Mouse (Mus musculus) frontal cortex, adult (tissue): Measurements from ENCODE around the gene Baiap2.
A peak's percentile ranks its signal among the peaks of the same experiment; 100 is the strongest.

Experiments
- ATAC-seq: cut with Nextera tagmentation; 2 replicates; pipeline ENCODE4 v1.9.2; 2017; ENCODE audit warnings: mild to moderate bottlenecking, moderate library complexity, mixed read lengths; ENCODE audit not compliant: low TSS enrichment

The Baiap2 gene

DNA sequence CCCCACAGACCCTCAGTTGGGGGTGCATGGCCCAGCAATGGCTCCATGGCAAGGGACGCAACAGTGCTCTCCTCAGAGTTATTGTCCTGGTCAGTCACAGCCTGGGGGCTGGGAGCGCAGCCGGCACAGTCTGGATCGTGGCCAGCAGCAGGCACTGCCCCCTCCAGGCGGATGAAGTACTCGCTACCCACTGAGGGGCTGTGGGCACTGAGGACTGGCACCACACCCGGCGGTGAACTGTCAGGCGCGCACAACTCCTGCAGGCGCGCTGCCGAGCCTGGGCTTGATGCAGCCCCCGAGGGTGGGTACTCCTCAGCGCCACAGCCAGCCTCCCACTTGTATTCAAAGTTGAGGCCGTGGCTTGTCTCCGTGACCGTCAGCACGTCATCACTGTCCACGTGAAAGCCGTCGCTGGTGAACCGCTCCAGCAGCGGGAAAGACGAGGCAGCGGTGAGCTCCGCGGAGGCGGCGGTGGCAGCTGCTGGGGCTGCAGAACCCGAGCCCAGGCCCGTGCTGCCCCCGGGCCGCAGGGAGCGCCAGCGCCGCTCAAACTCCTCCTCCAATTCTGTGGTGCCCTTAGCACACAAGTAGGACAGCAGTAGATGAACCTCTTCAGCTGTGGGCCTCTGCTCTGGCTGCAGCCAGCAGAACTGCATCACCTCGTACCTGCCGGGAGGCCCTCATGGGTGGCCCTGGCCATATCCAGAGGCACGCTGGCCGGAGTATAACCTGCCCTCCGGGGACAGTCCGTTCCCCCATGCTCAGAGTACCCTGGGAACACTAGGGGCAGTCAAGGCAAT lies 69.4 kb downstream of the Baiap2 start:
- ATAC-seq = no peak

DNA sequence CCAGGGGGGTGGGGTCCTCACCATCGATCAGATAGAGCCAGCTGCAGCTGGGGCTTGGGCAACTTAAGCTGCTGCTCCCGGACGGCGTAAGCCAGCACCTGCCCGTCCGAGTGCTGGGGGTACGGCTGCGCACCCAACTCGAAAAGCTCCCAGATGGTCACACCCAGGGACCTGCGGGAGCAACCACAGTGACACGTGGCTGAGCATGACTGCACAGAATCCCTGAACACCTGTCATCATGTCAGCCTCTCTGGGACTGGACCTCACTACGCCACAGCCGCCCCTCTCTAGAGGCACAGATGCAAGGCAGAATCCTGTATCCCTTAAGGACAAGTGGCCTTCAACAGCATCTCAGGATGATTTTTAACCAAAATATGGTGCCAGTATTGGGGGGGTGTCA lies 70.1 kb downstream of the Baiap2 start:
- ATAC-seq = no peak

DNA sequence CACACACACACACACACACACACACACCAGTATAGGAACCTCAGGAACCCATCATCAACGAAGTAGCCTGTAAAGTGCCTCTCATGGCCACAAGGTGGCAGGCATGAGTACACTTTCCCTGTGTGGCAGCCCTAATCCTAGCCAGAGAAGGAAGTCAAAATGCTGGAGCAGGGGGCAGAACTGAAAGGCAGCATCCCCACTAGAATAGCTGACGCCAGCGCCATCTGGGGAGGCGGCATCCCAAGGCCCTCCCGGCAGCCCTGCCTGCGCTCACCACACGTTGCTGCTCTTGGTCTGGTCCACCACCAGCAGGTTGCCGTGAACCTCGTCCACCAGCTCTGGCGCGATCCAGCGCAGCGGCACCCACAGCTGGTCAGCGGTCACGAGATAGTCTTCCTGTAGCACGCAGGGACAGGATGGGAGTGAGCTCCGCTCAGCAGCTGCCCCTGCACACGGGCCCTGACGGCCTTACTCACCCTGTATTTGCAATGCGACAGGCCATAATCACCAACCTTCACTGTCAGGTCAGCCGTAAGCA lies 70.7 kb downstream of the Baiap2 start:
- peak; percentile 45 for ATAC-seq

DNA sequence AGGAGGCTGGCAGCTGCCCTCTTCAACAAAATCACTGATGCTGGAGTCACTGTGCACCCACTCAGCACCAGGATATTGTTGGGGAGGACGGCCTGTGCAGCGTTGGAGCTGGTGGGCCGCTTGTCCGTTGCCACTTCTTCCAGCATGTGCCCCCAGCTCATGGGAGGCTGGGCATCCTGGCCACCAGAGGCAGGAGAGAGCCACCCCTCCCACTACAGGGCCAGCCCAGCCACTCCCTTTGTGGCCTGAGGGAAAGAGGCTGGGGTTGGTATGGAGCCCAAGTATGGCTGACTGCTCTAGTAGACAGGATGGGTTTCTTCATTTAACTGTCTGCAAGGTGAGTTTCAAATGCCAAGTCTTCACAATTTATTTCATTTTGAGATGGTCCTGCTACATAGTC lies 72.2 kb downstream of the Baiap2 start:
- no peak for ATAC-seq

DNA sequence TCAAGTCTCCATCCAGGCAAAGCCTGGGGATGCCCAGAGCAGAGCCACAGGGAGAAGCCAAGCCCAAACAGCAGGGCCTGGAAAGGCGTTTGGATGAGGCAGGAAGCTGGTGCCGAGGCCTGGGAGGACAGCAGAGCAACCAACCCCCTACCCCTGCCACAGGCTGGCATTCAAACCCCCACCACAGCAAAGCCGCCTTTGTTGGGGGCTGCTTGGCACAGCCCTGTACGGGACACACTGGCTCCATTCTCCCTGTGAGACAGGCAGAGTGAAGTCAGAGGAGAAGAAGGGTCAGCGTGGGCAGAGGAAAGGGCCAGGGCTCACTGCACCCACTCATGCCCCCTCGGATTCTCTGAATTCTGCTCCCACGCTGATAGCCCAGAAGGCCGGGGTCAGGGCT lies 74.4 kb downstream of the Baiap2 start:
- 0 out of 2 replicates have a peak, but pooled peaks have one; percentile 17 for ATAC-seq

DNA sequence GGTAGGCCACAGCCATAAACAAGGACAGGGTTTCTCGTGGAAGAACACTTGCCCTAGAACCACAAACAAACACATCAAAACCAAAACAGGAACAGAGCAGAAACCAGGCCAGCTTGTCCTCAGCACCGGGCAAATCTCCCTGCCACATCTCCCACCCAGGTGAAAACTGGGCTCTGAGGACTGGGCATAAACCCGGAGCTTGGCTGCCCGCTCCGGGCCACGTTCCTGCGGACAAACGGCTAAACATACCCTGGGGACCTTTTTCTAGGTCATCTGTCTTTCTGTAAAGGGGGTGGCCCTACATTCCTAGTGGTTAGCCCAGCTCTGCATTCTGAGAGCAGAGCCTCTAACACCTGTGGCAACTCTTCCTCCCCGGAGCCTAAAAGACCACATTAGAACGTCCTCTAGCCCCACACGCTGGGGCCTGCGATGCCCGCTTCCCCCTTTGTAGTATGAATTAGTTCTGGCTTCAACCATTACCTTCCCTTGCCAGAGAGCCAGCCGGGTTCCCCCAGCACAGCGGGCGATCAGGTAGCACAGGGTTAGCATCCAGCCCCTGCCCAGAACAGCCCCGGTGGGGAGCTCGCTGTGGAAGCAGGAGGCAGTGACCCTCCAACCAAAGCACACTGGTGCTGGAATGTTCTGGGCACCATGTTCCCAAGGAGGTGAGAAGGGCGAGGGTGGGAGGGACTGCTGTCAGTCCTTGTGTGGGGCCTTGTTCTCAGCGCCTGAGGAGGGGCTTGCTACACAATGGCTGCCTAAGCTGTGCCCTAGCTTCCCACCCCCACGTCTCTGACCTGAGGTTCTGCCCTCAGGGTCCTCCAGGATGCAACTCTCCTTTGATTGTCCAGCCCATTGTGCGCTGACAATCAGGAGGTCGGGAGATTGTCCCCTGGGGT lies 77.2 kb downstream of the Baiap2 start:
- no peak for ATAC-seq

DNA sequence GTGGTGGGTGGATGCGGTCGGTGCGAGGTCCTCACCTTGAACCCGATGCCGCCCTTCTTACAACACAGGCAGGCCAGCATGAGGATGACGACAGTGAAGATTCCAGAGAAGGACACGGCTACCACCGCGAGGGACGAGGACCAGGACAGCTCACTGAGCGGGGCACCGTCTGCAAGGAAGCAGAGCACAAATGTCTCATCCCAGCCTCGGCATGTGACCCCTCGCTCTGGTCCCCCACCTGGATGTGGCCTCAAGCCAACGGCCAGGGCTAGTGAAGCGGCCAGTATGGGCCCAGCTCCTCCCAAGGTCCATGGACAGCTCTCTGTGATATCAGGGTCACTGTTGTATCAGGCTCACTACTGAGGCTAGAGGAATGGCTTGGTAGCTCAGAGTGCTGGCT lies 78.8 kb downstream of the Baiap2 start:
- ATAC-seq = no peak

DNA sequence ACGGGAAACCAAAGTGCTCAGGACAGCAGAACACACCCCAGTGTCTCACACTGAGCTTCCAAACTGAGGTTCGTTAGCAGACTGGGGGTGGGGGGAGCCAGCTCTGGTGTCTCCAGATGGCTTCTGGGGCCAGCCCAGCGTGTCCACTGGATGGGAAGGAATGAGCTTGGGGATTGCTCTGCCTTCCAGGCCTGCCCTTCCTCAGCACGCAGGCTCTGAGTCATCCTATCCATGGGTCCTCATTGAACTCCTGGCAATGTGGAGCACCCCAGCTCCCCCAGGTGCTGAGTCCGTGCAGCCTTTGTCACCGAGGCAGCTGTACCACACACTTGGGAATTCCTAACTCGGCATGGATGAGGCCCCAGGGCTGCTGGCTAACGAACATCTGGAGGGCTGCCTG lies 79.7 kb downstream of the Baiap2 start:
- ATAC-seq = 0 out of 2 replicates have a peak, but pooled peaks have one; percentile 20

DNA sequence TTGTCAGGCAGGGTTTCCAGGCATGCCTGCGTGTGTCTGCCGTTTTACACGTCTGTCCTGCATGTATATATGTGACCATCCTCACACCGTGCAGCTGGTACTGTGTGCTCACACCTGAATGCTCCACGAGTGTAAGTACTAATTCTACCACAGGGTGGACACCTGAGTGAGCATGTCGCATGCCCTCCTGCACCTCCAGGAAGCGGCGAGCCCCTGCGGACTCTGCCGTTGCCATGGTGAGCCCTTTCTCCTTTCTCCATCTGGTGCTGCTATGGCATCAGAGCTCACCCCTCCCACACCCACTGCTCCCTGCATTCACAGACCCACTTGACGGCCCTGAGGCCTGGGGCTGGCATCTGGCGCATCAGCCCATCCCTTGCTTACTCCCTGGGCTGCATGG lies 80.3 kb downstream of the Baiap2 start:
- ATAC-seq = peak; percentile 22; the same call in 1 of the 2 replicates

DNA sequence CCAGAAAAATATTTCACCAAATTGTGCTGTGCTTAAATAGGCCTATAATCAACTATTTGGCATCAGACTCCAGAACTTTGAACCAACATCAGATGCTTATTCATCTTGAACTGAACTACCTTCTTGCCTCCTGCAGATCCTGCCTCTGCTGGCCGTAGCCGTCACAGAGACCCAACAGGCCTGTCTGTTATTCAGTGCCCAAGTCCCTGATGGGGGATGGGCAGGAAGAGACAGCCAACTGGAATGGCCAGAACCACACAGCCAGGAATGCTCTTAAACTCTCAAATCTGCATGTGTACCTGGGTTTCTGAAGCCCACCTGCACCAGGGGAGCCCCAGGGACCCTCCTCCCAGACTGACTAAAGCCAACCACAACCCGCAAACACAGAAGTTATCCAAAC lies 84.4 kb downstream of the Baiap2 start:
- ATAC-seq = no peak

DNA sequence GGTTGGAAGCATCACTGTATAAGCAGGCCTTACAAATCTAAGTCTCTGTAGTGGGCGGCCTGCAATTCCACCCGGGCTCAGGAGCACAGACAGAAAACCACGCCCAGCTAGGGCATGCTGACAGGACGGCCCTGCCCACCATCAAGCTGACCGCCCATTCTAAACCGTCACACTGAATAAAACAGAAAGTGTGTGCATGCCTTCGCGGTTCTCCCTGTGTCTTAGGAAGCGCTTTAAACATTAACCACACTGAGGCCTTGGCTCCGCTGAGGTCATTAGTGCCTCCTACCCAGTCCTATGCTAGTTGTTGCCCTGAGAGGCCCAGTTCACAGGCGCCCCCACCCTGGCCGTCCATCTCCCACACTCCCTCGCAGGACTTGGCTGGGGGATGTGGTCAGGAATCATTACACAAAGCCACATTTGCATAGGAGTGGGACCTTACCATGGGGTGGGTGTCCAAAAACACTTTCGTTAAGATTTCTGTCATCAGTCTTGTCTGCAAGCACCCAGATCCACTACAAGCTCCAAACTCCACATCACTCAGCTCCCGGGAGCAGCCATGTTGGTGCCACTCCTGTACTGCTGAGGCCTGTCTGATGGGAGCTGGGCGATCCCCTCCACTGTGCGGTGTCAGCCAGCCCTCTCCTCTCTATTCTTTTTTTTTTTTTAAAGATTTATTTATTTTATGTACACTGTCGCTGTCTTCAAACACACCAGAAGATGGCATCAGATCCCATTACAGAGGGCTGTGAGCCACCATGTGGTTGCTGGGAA lies 85.9 kb downstream of the Baiap2 start:
- no peak for ATAC-seq

DNA sequence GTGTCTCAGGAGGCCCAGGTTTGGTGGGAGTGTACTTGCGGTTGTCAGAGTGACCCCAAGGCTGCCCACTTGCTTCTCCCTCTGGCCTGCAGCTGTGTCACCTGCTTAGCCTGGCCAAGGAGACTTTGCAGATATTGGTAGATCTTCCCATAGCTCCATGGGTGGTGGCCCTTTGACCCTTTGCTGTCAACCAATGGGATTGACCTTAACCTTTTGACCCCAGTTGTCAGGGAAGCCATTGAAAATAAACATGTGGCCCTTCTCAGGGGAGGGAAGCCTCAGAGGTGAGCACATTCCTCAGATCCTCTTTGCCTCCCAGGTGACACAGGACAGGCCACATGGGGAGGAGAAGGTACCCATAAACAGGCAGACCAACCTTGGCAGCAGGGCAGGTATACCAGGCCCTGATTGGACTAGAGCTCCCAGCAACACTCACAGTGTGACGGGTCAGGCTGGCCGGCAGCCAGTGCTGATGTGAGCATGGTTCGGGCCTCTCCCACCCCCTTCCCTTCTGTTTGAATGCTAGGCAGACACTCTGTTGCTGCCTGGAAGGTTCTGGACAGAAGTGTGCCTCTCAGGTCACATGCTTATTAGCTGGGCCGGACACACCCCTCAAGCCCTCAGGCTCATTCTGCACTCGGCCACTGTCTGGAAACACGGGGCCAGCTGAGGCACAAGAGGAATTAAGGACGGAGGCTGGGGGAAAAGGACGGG lies 87.0 kb downstream of the Baiap2 start:
- no peak for ATAC-seq

DNA sequence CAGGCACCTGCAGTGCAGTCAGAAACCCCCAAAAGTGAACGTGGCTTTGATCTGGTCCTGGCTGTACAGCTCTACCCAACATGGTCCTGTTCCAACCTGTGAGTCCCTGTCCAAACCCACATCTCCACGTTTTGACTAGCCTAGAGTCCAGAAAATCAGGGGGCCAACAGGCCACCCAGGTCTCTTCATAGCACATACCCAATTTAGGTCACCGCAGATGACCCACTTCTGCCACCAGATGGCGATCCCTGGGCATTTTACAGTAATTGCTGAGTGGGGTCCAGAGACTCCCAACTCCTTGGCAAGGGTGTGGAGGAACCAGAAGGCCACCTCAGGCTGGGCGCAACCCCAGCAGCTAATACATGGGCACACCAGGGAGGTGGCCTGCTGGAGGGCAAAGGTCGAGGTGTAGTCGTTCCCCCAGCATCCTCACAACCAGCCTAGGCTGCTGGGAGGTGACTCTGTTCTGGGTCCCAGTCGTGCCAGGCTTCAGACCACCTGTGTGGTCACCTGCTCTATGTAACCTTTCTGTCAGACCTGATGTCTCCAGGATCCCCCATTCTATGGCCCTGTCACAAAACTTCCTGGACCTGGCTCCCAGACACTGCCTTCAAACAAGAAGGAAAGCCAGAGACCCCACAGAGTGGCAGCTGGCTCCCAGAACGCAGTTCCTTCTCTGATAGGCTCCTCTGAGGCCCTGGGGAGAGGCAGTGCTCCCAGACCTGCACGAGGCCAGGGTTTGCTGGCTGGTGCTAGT lies 87.8 kb downstream of the Baiap2 start:
- ATAC-seq = no peak

DNA sequence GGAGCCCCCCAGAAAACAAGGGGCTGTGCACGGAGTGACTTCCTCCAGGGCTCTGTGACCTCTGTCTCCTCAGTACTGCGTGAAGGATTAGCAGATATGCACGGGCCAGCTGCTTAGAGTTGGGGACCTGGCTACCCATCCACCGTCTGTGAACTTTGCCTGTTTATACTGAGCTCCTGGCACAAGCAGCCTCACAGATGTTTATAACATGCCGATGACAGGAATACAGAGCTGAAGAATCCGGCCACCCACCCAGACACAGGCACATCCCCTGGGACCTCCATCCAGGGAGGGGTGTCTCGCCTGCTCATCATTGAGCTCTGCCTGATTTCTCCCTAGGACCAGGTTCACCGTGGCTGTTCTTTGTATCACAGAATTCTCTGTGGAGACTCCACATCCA lies 89.5 kb downstream of the Baiap2 start:
- no peak for ATAC-seq

DNA sequence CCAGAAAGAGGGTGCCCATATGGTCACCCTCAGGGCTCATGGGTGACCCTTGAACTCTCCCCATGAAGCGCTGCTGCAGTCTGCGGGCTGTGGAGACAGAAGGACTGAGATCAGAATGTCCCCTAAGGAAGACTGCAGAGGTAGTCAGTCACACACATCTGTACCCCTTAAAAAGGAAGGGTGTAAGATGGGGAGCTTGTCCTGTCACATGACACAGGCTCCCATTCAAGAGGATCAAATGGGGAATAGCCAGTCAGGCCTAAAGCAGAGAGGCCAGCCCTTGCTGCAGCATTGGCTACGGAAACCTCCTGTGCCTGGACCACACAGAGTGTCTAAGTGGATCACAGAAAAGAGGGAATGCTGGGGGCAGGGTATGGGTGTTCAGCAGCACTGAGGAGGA lies 90.9 kb downstream of the Baiap2 start:
- no peak for ATAC-seq

DNA sequence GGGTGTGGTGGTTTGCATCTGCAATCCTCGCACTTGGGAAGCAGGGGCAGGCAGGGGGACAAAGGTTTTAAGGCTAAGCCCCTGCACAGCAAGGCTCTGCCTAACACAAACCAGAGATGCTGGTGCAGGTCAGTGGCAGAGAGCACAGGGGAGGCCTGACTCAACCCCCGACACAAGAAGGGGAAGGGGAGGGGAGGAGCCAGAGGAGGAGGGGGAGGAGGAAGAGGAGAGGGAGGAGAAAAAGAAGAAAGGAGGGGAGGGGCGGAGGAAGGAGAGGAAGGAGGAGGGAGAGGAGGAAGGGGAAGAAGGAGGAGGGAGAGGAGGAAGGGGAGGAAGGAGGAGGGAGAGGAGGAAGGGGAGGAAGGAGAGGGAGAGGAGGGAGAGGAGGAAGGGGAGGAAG lies 91.7 kb downstream of the Baiap2 start:
- no peak for ATAC-seq

DNA sequence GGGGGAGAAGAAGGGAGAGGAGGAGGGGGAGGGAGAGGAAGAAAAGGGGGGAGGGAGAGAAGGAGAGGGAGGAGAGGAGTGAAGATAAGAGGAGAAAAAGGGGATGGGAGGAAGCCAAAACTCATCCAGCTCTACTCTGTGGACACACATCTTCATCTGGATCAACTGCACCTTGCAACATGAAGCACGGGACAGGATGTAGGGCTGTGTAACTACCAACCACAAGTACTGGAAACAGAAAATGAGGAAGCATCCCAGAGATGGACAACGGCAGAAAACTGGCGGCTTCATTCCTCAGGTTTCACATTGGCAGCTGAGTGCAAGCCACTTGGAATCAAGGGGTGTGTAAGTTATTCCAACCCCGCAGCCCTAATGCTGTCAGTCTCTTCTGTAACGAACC lies 92.2 kb downstream of the Baiap2 start:
- no peak for ATAC-seq

DNA sequence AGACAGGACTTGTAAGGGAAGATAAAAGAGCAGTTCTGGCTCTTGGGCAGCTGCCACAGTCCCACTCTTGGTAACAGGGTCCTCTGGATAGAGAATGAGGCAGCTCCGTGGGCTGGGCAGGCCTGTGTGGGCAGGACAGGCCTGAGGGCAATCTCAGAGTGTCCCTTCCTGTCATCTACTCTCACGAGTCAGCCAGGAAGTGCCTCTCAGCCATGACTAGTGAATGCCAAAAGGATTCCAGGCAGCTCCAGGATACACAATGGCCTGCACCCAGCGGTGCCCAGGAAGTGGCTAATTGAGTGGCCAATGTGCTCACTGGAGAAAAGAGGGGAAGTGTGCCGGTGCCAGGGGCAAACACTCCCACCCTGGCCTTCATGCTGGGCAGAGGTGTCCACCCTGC lies 97.0 kb downstream of the Baiap2 start:
- no peak for ATAC-seq

DNA sequence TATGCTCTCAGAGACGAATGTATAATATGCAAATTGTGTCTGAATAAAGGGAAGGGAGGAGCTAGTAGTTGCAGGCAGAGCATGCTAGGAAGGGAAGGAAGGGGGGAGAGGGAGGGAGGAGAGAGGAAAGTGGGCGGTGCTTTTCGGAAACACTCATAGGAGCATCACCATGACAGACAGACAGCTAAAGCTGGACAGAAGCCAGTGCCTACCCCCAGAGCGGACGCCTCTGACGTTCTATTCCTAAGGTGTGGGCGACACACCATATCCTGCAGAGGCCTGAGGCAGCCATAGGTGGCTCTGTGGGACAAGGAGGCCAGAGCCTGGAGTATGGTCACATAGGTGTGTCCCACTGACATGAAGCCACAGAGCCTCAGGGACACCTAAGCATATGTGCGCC lies 97.9 kb downstream of the Baiap2 start:
- peak; percentile 55 for ATAC-seq
